Mouse (Mus musculus) brain, embryonic 14.5 days (tissue): ENCODE data around the gene Rnf126. TPM values are rescaled to one million over a fixed set of nuclear protein-coding genes. Genes with fewer than 3 reads are reported as not detected.
"Not testable (repeated sequence)": the region's sequence is repeated elsewhere in the genome, so short reads cannot be mapped to it uniquely, and the experiment has no call there.

ENCODE experiments used
- DNase-seq: peaks from one replicate; pipeline ENCODE4 v3.0.0-alpha.2; 2011; ENCODE audit warnings: low read depth
- CTCF ChIP-seq: fragments of 200-500 bp; IDR thresholded peaks from 2 replicates; pipeline ENCODE4 v1.5.1; 2012; ENCODE audit warnings: inconsistent platforms, mild to moderate bottlenecking, moderate library complexity, borderline replicate concordance; ENCODE audit not compliant: insufficient read depth, insufficient read length; ENCODE audit errors: extremely low read depth
- POLR2A ChIP-seq: fragments of 200-500 bp; IDR thresholded peaks from 2 replicates; pipeline ENCODE4 v1.6.1; 2012; ENCODE audit warnings: mild to moderate bottlenecking, inconsistent platforms, borderline replicate concordance; ENCODE audit not compliant: poor library complexity, insufficient read depth, insufficient read length, severe bottlenecking; ENCODE audit errors: extremely low read depth
- polyA plus RNA-seq: library from polyadenylated mRNA; depleted of rRNA; stranded (reverse); fragments of >200 nt; gene quantifications from 2 replicates; pipeline ENCODE4 v1.2.3, GENCODE M21; 2012

Gene Rnf126
- polyA plus RNA-seq, 1 experiment: 157 TPM

DNA sequence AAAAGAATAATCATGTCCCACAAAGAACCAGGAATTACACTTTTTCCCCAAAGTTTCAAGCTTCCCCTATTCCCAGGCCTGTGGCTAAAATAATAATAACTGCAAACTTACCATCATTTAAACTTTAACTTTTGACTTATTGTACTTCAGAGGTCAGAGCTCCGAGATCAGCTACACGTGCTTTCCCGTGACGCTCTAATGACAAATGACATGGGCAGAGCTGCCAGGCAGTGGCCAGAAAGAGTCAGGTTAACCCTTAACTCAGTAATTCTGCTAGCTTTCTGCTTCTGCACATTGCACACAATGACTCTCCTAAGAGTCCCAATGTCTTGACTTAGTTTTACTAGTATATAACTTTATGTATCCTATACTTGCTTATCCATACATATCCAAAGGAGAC, 2.6 kb upstream of the Rnf126 start:
- DNase-seq: no peak
- TF ChIP-seq CTCF: no peak

DNA sequence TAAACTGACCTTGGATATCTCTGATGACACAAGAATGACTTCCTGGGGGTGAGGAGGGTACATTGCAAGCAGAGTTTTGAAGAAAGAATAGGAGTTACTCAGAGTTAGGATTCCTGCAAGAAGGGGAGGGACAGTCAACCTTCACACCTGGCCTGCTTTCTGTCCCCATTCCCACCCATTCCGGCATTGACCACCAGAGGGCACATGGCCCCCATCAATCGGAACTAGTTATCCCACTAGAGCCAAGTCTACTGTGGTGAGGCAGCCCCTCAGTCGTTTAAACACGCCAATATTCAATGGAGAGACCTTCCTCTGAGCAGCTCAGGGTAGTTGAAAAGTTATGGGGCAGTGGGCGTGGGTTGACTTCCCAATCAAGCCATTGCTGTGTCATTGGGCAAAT, 1.6 kb upstream of the Rnf126 start:
- peak; percentile 82 for DNase-seq
- TF ChIP-seq POLR2A (no peak), CTCF (peak; percentile 96)

DNA sequence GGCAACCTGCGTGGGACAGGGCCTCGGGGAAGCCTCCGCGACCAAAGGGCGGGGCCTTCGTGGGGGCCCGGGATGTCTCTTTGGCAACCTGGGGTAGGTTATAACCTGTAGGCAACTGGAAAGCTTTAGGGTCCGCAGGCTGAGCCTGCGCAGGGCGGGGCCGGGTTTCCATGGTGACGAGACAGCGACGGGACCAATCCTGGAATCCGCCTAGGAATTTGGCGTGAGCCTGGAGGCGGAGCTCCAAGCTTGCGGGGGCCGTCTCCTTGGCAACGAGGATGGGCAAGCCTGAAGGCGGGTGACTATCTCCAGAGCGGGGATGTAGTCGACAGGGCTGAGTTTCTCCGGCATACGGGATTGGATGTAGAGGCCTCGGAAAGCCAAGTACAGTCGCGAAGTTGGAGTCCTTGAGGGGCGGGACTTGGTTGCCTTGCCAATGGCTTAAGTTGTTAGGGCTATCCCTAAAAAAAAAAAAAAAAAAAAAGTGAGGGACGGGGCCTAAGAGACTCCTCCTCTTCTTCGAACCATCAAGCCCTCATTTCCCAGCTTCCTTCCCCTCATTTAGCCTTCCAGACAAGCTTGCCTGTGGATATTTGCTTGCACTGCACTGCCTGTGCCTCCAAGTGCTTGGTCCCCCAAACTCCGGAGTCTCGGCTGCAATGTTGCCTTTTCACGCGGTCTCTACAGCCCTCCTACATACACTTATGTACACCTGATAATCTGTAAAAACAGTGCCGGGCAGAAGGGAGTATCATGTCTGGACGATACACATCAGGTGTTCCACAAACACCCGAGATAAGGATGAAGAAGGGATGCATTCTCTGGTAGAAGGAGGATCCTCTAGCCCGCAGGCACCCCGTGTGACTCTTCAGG, 856 bp upstream of the Rnf126 start:
- peak; percentile 98 for DNase-seq
- TF ChIP-seq POLR2A: no peak

DNA sequence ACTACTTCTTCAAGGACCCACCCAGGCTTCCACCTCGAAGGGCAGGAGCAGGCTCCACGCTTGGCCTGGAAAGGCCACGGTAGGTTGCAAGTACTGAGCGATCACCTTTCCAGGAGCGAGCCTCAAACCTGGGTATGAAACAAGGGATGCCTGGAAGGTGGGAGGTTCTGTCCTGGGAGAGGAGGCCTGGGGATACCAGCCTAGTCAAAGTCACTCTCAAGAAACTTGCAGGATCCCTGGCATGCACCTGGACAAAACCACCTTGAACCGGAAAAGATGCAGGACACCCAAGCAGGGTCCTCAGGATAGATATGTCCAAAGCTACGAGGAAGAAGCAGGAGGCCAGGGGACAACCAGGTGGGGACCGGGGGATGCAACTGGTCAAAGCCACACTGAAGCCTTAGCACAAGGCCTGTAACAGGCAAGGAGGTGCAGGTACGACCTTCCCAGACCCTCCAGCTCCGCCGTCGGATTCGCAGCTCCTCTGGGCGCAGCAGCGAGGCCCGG, 698 bp downstream of the Rnf126 start:
- DNase-seq: no peak
- TF ChIP-seq CTCF (no peak), POLR2A (no peak)

DNA sequence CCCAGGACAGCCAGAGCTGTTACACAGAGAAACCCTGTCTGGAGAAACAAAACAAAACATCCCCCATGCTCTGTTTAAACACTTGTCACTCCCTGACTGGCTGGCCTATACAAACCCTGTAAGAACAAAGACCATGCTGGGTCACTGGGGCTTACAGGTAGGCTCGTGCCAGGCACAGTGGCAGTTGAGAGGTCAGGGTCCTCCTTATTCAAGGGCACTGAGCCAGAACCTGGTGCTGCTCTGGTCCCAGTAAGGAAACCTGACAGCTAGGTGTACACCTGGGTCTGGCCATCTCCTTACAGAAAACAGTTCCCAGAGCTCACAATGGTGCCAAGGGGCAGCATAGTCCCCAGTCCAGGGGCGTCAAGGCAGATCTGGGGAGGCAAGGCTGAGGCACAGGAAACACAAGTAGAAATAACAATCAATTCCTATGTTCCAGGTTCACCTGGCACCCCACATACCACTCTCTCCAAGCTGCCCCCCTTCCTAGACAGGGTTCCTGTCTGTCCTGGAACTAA, 1.5 kb downstream of the Rnf126 start:
- no peak for DNase-seq
- no peak for TF ChIP-seq CTCF
- TF ChIP-seq POLR2A: no peak

DNA sequence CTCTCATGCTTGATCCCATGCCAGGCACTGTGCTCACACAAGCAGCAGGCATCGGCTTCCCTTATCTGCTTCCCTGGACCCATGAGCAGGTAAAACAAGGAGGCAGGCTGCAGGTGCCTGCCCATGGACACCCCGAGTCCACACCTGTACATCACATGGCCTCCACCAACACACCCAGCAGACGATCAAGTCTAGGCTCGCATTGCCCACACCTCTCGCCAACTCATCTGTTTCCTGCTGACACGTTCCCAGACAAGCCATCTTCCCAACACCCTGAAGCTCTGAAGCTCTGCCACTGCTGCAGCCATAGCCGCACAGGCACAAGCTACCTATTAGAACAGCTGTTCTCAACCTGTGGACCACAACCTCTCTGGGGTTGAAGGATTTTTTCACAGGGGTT, 2.5 kb downstream of the Rnf126 start:
- TF ChIP-seq CTCF (no peak), POLR2A (no peak)
- DNase-seq: no peak

DNA sequence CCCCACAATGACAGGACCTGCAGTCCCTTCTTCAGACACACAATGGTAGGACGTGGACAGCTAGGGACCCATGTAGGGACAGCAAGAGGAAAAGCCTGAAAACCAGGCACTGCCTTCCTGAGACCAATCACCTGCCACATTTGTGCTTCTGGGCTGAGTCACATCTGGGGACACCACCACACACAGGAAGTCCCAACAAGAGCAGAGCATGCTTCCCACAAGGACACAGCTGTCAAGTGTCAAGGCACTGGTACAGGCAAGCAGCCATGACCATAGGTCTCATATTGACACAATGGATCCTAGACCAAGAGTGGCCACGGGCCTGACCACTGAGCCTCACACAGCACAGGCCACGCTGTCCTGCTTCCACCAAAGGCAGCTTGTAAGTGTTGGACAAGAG, 3.9 kb downstream of the Rnf126 start:
- no peak for DNase-seq
- TF ChIP-seq CTCF: no peak

DNA sequence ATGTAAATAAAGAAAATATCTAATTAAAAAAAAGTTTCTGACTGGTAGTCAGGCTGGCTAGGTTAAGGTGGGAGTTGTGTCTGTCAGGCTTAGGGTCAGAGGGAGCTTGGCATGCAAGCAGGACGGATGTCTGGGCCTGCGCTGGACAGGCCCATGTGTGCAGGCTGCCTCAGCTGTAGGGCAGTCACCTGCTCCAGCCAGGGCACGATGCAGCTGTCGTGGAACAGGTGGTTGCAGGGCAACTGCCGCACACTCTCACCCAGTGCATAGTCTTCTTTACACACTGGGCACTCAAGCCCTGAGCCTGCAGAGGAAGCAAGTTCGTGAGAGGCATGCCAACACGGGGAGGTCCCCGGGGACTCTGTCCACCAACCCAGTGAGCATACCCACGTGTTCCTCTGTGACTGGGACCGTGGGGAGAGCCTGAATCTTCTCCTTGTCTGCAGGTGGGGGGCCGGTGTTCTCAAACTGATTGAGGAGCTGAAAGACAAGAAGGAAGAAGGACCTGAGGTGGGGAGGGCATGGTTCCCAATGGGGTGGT, 6.1 kb downstream of the Rnf126 start:
- TF ChIP-seq POLR2A (no peak), CTCF (no peak)
- DNase-seq: no peak

DNA sequence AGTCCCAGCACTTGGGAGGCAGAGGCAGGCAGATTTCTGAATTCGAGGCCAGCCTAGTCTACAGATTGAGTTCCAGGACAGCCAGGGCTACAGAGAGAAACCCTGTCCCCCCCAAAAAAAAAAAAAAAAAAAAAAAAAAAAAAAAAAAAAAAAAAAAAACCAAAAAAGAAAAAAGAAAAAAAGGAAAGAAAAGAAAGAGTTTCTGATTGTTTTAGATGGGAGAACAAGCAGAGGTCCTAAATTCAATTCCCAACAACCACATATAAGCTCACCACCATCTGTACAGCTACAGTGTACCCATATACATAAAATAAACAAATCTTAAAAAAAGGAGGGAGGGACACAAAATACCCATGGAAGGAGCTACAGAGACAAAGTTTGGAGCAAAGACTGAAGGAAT, 7.1 kb downstream of the Rnf126 start:
- DNase-seq: not testable (repeated sequence)

DNA sequence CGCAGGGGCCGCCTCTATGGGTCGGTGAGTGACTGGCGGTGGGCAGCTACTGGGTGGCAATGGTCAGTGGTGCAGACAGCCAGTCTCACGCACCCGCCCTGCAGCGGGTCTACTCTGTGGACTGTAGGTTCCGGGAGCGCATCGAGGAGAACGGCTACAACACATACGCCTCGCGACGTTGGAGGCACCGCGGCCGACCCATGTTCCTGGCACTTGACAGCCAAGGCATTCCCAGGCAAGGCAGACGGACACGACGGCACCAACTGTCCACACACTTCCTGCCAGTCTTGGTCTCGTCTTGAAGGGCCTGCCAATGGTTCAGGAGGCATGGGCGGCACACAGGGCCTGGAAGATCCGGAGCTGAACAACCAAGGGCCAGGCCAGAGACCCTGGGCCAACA, 10.1 kb downstream of the Rnf126 start:
- DNase-seq: no peak
- TF ChIP-seq CTCF (no peak), POLR2A (no peak)

DNA sequence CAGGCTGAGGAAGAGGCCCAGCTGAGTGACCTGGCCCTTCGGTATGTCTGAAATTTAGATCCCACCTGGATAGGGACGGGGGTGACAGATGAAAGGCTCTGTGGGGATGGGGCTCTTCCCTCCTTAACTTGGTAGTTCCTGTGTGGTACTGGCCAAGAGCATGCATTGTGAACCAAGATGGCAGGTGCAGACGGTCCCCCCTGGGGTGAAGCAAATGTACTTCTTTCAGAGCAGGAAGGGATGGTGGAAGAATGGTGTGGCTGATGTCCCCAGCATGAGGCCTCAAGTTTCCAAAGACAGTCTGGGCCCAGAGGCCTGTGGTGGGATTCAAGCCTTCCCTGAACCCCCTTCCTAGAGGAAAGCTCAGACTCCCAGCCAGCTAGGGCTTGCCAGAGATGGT, 10.9 kb downstream of the Rnf126 start:
- TF ChIP-seq CTCF: no peak
- no peak for TF ChIP-seq POLR2A
- DNase-seq: no peak

DNA sequence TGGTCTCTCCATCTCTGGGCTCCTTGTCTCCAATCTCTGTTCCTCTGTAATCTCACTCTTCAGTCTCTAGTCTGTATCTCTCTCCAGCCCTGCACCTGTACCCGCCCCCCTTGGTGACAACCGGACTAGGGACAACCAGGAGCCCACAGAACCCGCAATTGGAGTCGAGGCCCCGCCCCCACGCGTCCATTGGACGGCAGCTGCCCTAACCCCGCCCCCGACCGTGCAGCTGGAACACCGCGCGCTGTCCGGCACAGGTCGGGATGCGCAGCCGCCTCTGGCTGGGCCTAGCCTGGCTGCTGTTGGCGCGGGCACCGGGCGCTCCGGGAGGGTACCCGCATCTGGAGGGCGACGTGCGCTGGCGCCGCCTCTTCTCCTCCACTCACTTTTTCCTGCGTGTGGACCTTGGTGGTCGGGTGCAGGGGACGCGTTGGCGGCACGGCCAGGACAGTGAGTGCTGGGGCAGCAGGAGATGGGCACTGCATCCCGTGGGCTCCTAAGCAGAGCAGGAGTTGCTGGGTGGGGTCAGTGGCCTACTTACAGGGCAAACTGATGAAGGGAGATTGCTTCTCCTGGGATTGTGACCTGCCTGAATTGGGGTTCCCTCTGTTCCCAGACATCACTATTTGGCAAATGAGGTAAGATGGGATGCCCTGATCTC, 11.8 kb downstream of the Rnf126 start, which contains the start of gene Fgf22:
Gene Fgf22, plus strand, starts transcription at position 221 of the 661 bp plus-strand sequence.
- TF ChIP-seq CTCF: no peak
- no peak for TF ChIP-seq POLR2A
- peak; percentile 69 for DNase-seq
